Mouse (Mus musculus): Measurements from ENCODE around the gene Tmtc4.

Tmtc4 gene

GRCm38 (mm10) chr14:122882795-122883409 lies 100.9 kb downstream of the Tmtc4 start:
- in situ Hi-C loops (cut with MboI; ENCODE audit: low pct_unique_long_range_greater_than_20kb in 1 of 2, low sequenced_read_pairs in 2 of 2, unreplicated experiment in 1 of 2), result loop anchor here (25.0 kb wide), 4 partner anchors 646 to 1021 kb away; no protein-coding TSS in a partner anchor

GRCm38 (mm10) chr14:122882201-122882639 lies 101.6 kb downstream of the Tmtc4 start:
- in situ Hi-C loops (cut with MboI; ENCODE audit: low pct_unique_long_range_greater_than_20kb in 1 of 2, low sequenced_read_pairs in 2 of 2, unreplicated experiment in 1 of 2), result loop anchor here (25.0 kb wide), 4 partner anchors 645 to 1020 kb away; no protein-coding TSS in a partner anchor

GRCm38 (mm10) chr14:122881699-122882098 lies 102.1 kb downstream of the Tmtc4 start:
- in situ Hi-C loops (cut with MboI; ENCODE audit: low pct_unique_long_range_greater_than_20kb in 1 of 2, low sequenced_read_pairs in 2 of 2, unreplicated experiment in 1 of 2), result loop anchor here (25.0 kb wide), 4 partner anchors 644 to 1019 kb away; no protein-coding TSS in a partner anchor

- in situ Hi-C loops (cut with MboI; ENCODE audit: low pct_unique_long_range_greater_than_20kb in 1 of 2, low sequenced_read_pairs in 2 of 2, unreplicated experiment in 1 of 2), result loop anchor here (25.0 kb wide), 4 partner anchors 643 to 1018 kb away; no protein-coding TSS in a partner anchor
Measured at GRCm38 (mm10) chr14:122880291-122880690, 103.5 kb downstream of the Tmtc4 start.

- in situ Hi-C loops (cut with MboI; ENCODE audit: low pct_unique_long_range_greater_than_20kb in 1 of 2, low sequenced_read_pairs in 2 of 2, unreplicated experiment in 1 of 2), result loop anchor here (25.0 kb wide), 4 partner anchors 640 to 1015 kb away; no protein-coding TSS in a partner anchor
Measured at GRCm38 (mm10) chr14:122877787-122878186, 106.0 kb downstream of the Tmtc4 start.

GRCm38 (mm10) chr14:122876723-122877122 lies 107.1 kb downstream of the Tmtc4 start:
- in situ Hi-C loops (cut with MboI; ENCODE audit: low pct_unique_long_range_greater_than_20kb in 1 of 2, low sequenced_read_pairs in 2 of 2, unreplicated experiment in 1 of 2), result loop anchor here (25.0 kb wide), 4 partner anchors 639 to 1014 kb away; no protein-coding TSS in a partner anchor

- in situ Hi-C loops (cut with MboI; ENCODE audit: low pct_unique_long_range_greater_than_20kb in 1 of 2, low sequenced_read_pairs in 2 of 2, unreplicated experiment in 1 of 2), result loop anchor here (25.0 kb wide), 4 partner anchors 639 to 1014 kb away; no protein-coding TSS in a partner anchor
Measured at GRCm38 (mm10) chr14:122876163-122876562, 107.7 kb downstream of the Tmtc4 start.

GRCm38 (mm10) chr14:122875636-122876035 lies 108.2 kb downstream of the Tmtc4 start:
- in situ Hi-C loops (cut with MboI; ENCODE audit: low pct_unique_long_range_greater_than_20kb in 1 of 2, low sequenced_read_pairs in 2 of 2, unreplicated experiment in 1 of 2), result loop anchor here (25.0 kb wide), 4 partner anchors 638 to 1013 kb away; no protein-coding TSS in a partner anchor

GRCm38 (mm10) chr14:122875056-122875455 lies 108.8 kb downstream of the Tmtc4 start:
- in situ Hi-C loops (cut with MboI; ENCODE audit: low pct_unique_long_range_greater_than_20kb in 1 of 2, low sequenced_read_pairs in 2 of 2, unreplicated experiment in 1 of 2), result loop anchor here (25.0 kb wide), 4 partner anchors 638 to 1013 kb away; no protein-coding TSS in a partner anchor

- in situ Hi-C loops (cut with MboI; ENCODE audit: low pct_unique_long_range_greater_than_20kb in 1 of 2, low sequenced_read_pairs in 2 of 2, unreplicated experiment in 1 of 2), result no loop called here
Measured at GRCm38 (mm10) chr14:122872612-122873011, 111.2 kb downstream of the Tmtc4 start.

GRCm38 (mm10) chr14:122871841-122872580 lies 111.8 kb downstream of the Tmtc4 start:
- in situ Hi-C loops (cut with MboI; ENCODE audit: low pct_unique_long_range_greater_than_20kb in 1 of 2, low sequenced_read_pairs in 2 of 2, unreplicated experiment in 1 of 2), result no loop called here

- in situ Hi-C loops (cut with MboI; ENCODE audit: low pct_unique_long_range_greater_than_20kb in 1 of 2, low sequenced_read_pairs in 2 of 2, unreplicated experiment in 1 of 2), result no loop called here
Measured at GRCm38 (mm10) chr14:122869831-122870230, 114.0 kb downstream of the Tmtc4 start.
